Mouse (Mus musculus): ENCODE measurements at regions not wholly inside any gene's neighbourhood (a gene's known extent, or its start where the extent isn't known, plus 50 kb on each side); places are given as distances from the start of the nearest gene placed in this dataset.

GRCm38 (mm10) chr2:171676083-171676482 is 367.2 kb downstream of the Cbln4 start:
- no peak for DNase-seq (ENCODE audit: low spot score in 2 of 2)

GRCm38 (mm10) chr2:171675411-171675810 is 367.9 kb downstream of the Cbln4 start:
- no peak for DNase-seq (ENCODE audit: low spot score in 2 of 2)

- no peak for DNase-seq (ENCODE audit: low spot score in 2 of 2)
These were observed 372.2 kb downstream of the Cbln4 start for GRCm38 (mm10) chr2:171670945-171671547.

- no peak for DNase-seq (ENCODE audit: low spot score in 2 of 2)
These were observed 374.2 kb downstream of the Cbln4 start for GRCm38 (mm10) chr2:171668791-171669645.

GRCm38 (mm10) chr2:171662571-171662970 is 380.7 kb downstream of the Cbln4 start:
- no peak for DNase-seq (ENCODE audit: low spot score in 2 of 2)

- DNase-seq (ENCODE audit: low spot score in 2 of 2) = no peak
These were observed 381.3 kb downstream of the Cbln4 start for GRCm38 (mm10) chr2:171661896-171662511.

GRCm38 (mm10) chr2:171657125-171657524 is 386.1 kb downstream of the Cbln4 start:
- no peak for DNase-seq (ENCODE audit: low spot score in 2 of 2)

GRCm38 (mm10) chr2:171641730-171642129 is 401.5 kb downstream of the Cbln4 start:
- DNase-seq (ENCODE audit: low spot score in 2 of 2) = no peak

GRCm38 (mm10) chr2:171640478-171640877 is 402.8 kb downstream of the Cbln4 start:
- DNase-seq (ENCODE audit: low spot score in 2 of 2) = no peak

- DNase-seq (ENCODE audit: low spot score in 2 of 2) = no peak
These were observed 404.3 kb downstream of the Cbln4 start for GRCm38 (mm10) chr2:171638931-171639330.

- DNase-seq (ENCODE audit: low spot score in 2 of 2) = no peak
These were observed 406.4 kb downstream of the Cbln4 start for GRCm38 (mm10) chr2:171636837-171637236.

- DNase-seq (ENCODE audit: low spot score in 2 of 2) = no peak
These were observed 409.7 kb downstream of the Cbln4 start for GRCm38 (mm10) chr2:171633355-171634097.

GRCm38 (mm10) chr2:171630101-171630715 is 413.1 kb downstream of the Cbln4 start:
- no peak for DNase-seq (ENCODE audit: low spot score in 2 of 2)

- DNase-seq (ENCODE audit: low spot score in 2 of 2) = no peak
These were observed 414.9 kb downstream of the Cbln4 start for GRCm38 (mm10) chr2:171628182-171628850.

- DNase-seq (ENCODE audit: low spot score in 2 of 2) = no peak
These were observed 422.6 kb downstream of the Cbln4 start for GRCm38 (mm10) chr2:171620668-171621067.

- no peak for DNase-seq (ENCODE audit: low spot score in 2 of 2)
These were observed 423.0 kb downstream of the Cbln4 start for GRCm38 (mm10) chr2:171620253-171620652.

- DNase-seq (ENCODE audit: low spot score in 2 of 2) = no peak
These were observed 424.5 kb downstream of the Cbln4 start for GRCm38 (mm10) chr2:171618771-171619170.

- DNase-seq (ENCODE audit: low spot score in 2 of 2) = no peak
These were observed 424.9 kb downstream of the Cbln4 start for GRCm38 (mm10) chr2:171618333-171618732.

- no peak for DNase-seq (ENCODE audit: low spot score in 2 of 2)
These were observed 427.8 kb downstream of the Cbln4 start for GRCm38 (mm10) chr2:171615462-171615861.

- DNase-seq (ENCODE audit: low spot score in 2 of 2) = no peak
These were observed 438.2 kb downstream of the Cbln4 start for GRCm38 (mm10) chr2:171605064-171605463.

GRCm38 (mm10) chr2:171595240-171595639 is 448.0 kb downstream of the Cbln4 start:
- DNase-seq (ENCODE audit: low spot score in 2 of 2) = no peak
